Mouse (Mus musculus) CH12.LX (cell line): ENCODE data around the gene Agmat. TPM values are rescaled to one million over a fixed set of nuclear protein-coding genes. Genes with fewer than 3 reads are reported as not detected.

Experiments
- DNase-seq: peaks from one replicate; pipeline ENCODE4 v3.0.0-alpha.2; 2013; ENCODE audit errors: extremely low read depth
- H3K27ac ChIP-seq: 2 replicates; pipeline ENCODE4 v1.5.1; 2012; ENCODE audit warnings: low read depth, mild to moderate bottlenecking, control low read depth, moderate library complexity; ENCODE audit not compliant: insufficient read depth
- H3K27me3 ChIP-seq: replicated peaks from 2 replicates; pipeline ENCODE3; 2012; ENCODE audit warnings: inconsistent platforms
- H3K36me3 ChIP-seq, 2 experiments: replicated peaks in 1 of 2; 2 replicates each; pipeline versions ENCODE3 to v1.6.1; 2012; ENCODE audit warnings: inconsistent platforms in 1 of 2, low read length in 1 of 2, mild to moderate bottlenecking in 1 of 2, mixed read lengths in 1 of 2, moderate library complexity in 1 of 2; ENCODE audit not compliant: control insufficient read depth in 1 of 2, insufficient read depth in 1 of 2
- H3K4me1 ChIP-seq, 2 experiments: 2 replicates each; pipeline ENCODE4 v1.6.1; 2012; ENCODE audit warnings: inconsistent platforms in 1 of 2, moderate library complexity in 1 of 2; ENCODE audit not compliant: insufficient read depth in 2 of 2, control insufficient read depth in 1 of 2
- H3K4me2 ChIP-seq: 2 replicates; pipeline ENCODE4 v1.6.1; 2012; ENCODE audit warnings: low read depth, mild to moderate bottlenecking, control low read depth; ENCODE audit not compliant: poor library complexity, insufficient read depth, severe bottlenecking
- H3K4me3 ChIP-seq, 3 experiments: fragments of 150-350 bp in 1 of 3; sonication (generic) in 1 of 3; replicated peaks in 1 of 3; 2 replicates each; pipeline versions ENCODE3 to v1.5.1; 2011 to 2012; ENCODE audit warnings: low read depth in 2 of 3, low read length in 2 of 3, mild to moderate bottlenecking in 2 of 3, moderate library complexity in 2 of 3, control low read depth in 1 of 3, improper control_type of control experiment in 1 of 3, inconsistent platforms in 1 of 3, mixed read lengths in 1 of 3; ENCODE audit not compliant: poor library complexity in 1 of 3
- H3K79me2 ChIP-seq: replicated peaks from 2 replicates; pipeline ENCODE4 v1.6.1; 2012; ENCODE audit warnings: mild to moderate bottlenecking, moderate library complexity; ENCODE audit not compliant: control insufficient read depth, poor library complexity, insufficient read depth, severe bottlenecking; ENCODE audit errors: extremely low read depth
- H3K9ac ChIP-seq: 2 replicates; pipeline ENCODE4 v1.6.1; 2012; ENCODE audit warnings: low read depth, mild to moderate bottlenecking, control low read depth, moderate library complexity; ENCODE audit not compliant: insufficient read depth
- H3K9me3 ChIP-seq: replicated peaks from 2 replicates; pipeline ENCODE3; 2012; ENCODE audit warnings: low read length, inconsistent platforms, mixed read lengths
- BHLHE40 ChIP-seq: IDR thresholded peaks from 2 replicates; pipeline ENCODE4 v1.6.1; 2011; ENCODE audit warnings: mild to moderate bottlenecking, low read depth, low read length, improper control_type of control experiment
- CHD1 ChIP-seq: IDR thresholded peaks from 2 replicates; pipeline ENCODE4 v1.6.1; 2012; ENCODE audit warnings: low read depth, low read length, improper control_type of control experiment, inconsistent platforms
- ELF1 ChIP-seq: IDR thresholded peaks from 2 replicates; pipeline ENCODE4 v1.6.1; 2014; ENCODE audit warnings: low read depth, mild to moderate bottlenecking, inconsistent platforms, low read length, improper control_type of control experiment
- EP300 ChIP-seq: IDR thresholded peaks from 2 replicates; pipeline ENCODE4 v1.6.1; 2011; ENCODE audit warnings: low read length, improper control_type of control experiment
- ETS1 ChIP-seq: conservative IDR thresholded peaks from 2 replicates; pipeline ENCODE4 v1.6.1; 2012; ENCODE audit warnings: low read depth, mild to moderate bottlenecking, inconsistent platforms, low read length, improper control_type of control experiment, moderate library complexity
- GABPA ChIP-seq: IDR thresholded peaks from 2 replicates; pipeline ENCODE4 v1.6.1; 2012; ENCODE audit warnings: low read depth, low read length, improper control_type of control experiment, inconsistent platforms; ENCODE audit not compliant: insufficient replicate concordance
- HCFC1 ChIP-seq: IDR thresholded peaks from 2 replicates; pipeline ENCODE4 v1.6.1; 2012; ENCODE audit warnings: low read depth, mild to moderate bottlenecking, inconsistent platforms, low read length, improper control_type of control experiment
- IRF4 ChIP-seq: IDR thresholded peaks from 2 replicates; pipeline ENCODE4 v1.6.1; 2014; ENCODE audit warnings: low read depth, mild to moderate bottlenecking, inconsistent platforms, low read length, improper control_type of control experiment
- KAT2A ChIP-seq: IDR thresholded peaks from 2 replicates; pipeline ENCODE4 v1.6.1; 2012; ENCODE audit warnings: low read length, improper control_type of control experiment, inconsistent platforms; ENCODE audit not compliant: insufficient replicate concordance
- MAX ChIP-seq: IDR thresholded peaks from 2 replicates; pipeline ENCODE4 v1.6.1; 2011; ENCODE audit warnings: low read length, improper control_type of control experiment
- MAZ ChIP-seq: IDR thresholded peaks from 2 replicates; pipeline ENCODE4 v1.6.1; 2012; ENCODE audit warnings: low read depth, mild to moderate bottlenecking, inconsistent platforms, low read length, improper control_type of control experiment, moderate library complexity
- MEF2A ChIP-seq: IDR thresholded peaks from 2 replicates; pipeline ENCODE4 v1.6.1; 2014; ENCODE audit warnings: low read depth, mild to moderate bottlenecking, inconsistent platforms, low read length, improper control_type of control experiment, borderline replicate concordance
- MXI1 ChIP-seq: IDR thresholded peaks from 2 replicates; pipeline ENCODE4 v1.6.1; 2011; ENCODE audit warnings: mild to moderate bottlenecking, low read depth, low read length, improper control_type of control experiment
- MYC ChIP-seq: IDR thresholded peaks from 2 replicates; pipeline ENCODE4 v1.6.1; 2011; ENCODE audit warnings: low read depth, mild to moderate bottlenecking, improper control_type of control experiment, low read length
- NELFE ChIP-seq: IDR thresholded peaks from 2 replicates; pipeline ENCODE4 v1.6.1; 2011; ENCODE audit warnings: low read depth, low read length, improper control_type of control experiment
- NRF1 ChIP-seq: IDR thresholded peaks from 2 replicates; pipeline ENCODE4 v1.6.1; 2014; ENCODE audit warnings: low read depth, mild to moderate bottlenecking, inconsistent platforms, low read length, improper control_type of control experiment, moderate library complexity
- POLR2A ChIP-seq: IDR thresholded peaks from 2 replicates; pipeline ENCODE4 v1.6.1; 2011; ENCODE audit warnings: low read depth, mild to moderate bottlenecking, improper control_type of control experiment, low read length
- POLR2AphosphoS2 ChIP-seq: IDR thresholded peaks from 2 replicates; pipeline ENCODE4 v1.6.1; 2011; ENCODE audit warnings: low read depth, low read length, improper control_type of control experiment
- SIN3A ChIP-seq: IDR thresholded peaks from 2 replicates; pipeline ENCODE4 v1.6.1; 2012; ENCODE audit warnings: low read length, improper control_type of control experiment, inconsistent platforms
- TBP ChIP-seq: conservative IDR thresholded peaks from 2 replicates; pipeline ENCODE4 v1.6.1; 2011; ENCODE audit warnings: low read depth, low read length, improper control_type of control experiment
- TCF12 ChIP-seq: IDR thresholded peaks from 2 replicates; pipeline ENCODE4 v1.6.1; 2014; ENCODE audit warnings: low read depth, mild to moderate bottlenecking, inconsistent platforms, low read length, improper control_type of control experiment
- UBTF ChIP-seq: IDR thresholded peaks from 2 replicates; pipeline ENCODE4 v1.6.1; 2012; ENCODE audit warnings: low read depth, mild to moderate bottlenecking, inconsistent platforms, low read length, improper control_type of control experiment, moderate library complexity
- USF1 ChIP-seq: IDR thresholded peaks from 2 replicates; pipeline ENCODE4 v1.6.1; 2014; ENCODE audit warnings: low read depth, mild to moderate bottlenecking, inconsistent platforms, low read length, improper control_type of control experiment
- USF2 ChIP-seq: conservative IDR thresholded peaks from 2 replicates; pipeline ENCODE4 v1.6.1; 2011; ENCODE audit warnings: low read depth, low read length, improper control_type of control experiment
- ZMIZ1 ChIP-seq: IDR thresholded peaks from 2 replicates; pipeline ENCODE4 v1.6.1; 2012; ENCODE audit warnings: low read depth, mild to moderate bottlenecking, inconsistent platforms, low read length, improper control_type of control experiment
- dilution Hi-C: fragments of 300-500 bp; cut with MboI; formaldehyde crosslinking; loops from 2 replicates; pipeline ENCODE4 v1.14.3; 2020; ENCODE audit warnings: low sequenced_read_pairs; ENCODE audit not compliant: extremely low pct_unique_long_range_greater_than_20kb, extremely low pct_ligation_motif_present
- in situ Hi-C: fragments of 300-500 bp; cut with MboI; formaldehyde crosslinking; loops from 3 replicates; pipeline ENCODE4 v1.14.3; 2019; ENCODE audit warnings: low sequenced_read_pairs, low pct_ligation_motif_present, low pct_unique_long_range_greater_than_20kb, mixed read lengths
- polyA plus RNA-seq: library from polyadenylated mRNA; unstranded; fragments of >175 nt; gene quantifications from 2 replicates; pipeline ENCODE4 v1.2.1, GENCODE M21; 2012; ENCODE audit warnings: low read depth; ENCODE audit not compliant: insufficient read length
- total RNA-seq, 2 experiments: library from RNA; depleted of rRNA; stranded (reverse); fragments of 300-350 nt in 1 of 2; fragments of >200 nt in 1 of 2; gene quantifications; 2 replicates each; pipeline ENCODE4 v1.2.3; 2012 to 2014

Agmat gene
- total and polyA plus RNA-seq, 3 experiments, result not detected

DNA sequence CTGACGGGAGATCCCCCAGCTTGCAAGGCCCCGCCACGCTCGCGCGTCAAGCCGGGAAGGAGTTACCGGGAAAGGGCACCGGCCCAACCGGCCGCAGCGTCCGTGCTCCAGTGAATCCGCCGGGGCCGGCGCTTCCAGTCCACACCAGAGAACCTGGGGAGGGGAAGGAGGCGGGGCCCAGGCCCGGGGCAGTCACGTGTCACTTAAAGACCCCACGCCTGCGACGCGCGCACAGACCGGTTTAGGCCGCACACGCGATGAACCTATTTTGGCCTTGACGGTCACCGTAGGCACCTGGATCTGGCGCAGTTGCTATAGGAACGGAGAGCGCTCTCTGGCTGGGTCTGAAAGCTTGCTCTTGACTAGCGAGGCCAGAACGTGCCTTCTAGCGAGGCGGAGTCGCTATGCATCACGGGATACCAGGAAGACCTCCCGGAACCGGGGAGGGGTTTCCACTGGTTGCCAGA is 44.1 kb downstream of the Agmat start, which contains the start of gene Dnajc16:
Dnajc16 (minus strand) TSS at position 408 of the 467 bp plus-strand sequence.
- peak within 1 kb of the TSS; percentile 70 to 81 (median 71) for H3K4me3 ChIP-seq
- H3K79me2 ChIP-seq, result no peaks in the 10 kb centered on the region
- in situ Hi-C loops, result no loop called here
- peak; percentile 99 for DNase-seq
- H3K27ac ChIP-seq, result no peak within 1 kb of the TSS
- H3K27me3 ChIP-seq, result no peaks in the 10 kb centered on the region
- H3K9me3 ChIP-seq, result no peaks in the 10 kb centered on the region
- peak within 1 kb of the TSS; percentile 86 for H3K4me2 ChIP-seq
- peak; percentile 97 for TF ChIP-seq ELF1
- TF ChIP-seq MAZ, result 0 out of 2 replicates have a peak, but pooled peaks have one; percentile 10
- TF ChIP-seq MAX, result peak; percentile 96
- TF ChIP-seq ETS1, result peak; percentile 53; the same call in 1 of the 2 replicates
- peak; percentile 36; the same call in 1 of the 2 replicates for TF ChIP-seq NRF1
- peak; percentile 99 for TF ChIP-seq BHLHE40
- 0 out of 2 replicates have a peak, but pooled peaks have one; percentile 45 for TF ChIP-seq TBP
- peak; percentile 95 for TF ChIP-seq MYC
- peak; percentile 72 for TF ChIP-seq IRF4
- TF ChIP-seq USF1, result peak; percentile 96
- peak; percentile 89 for TF ChIP-seq HCFC1
- no peak for TF ChIP-seq EP300
- peak; percentile 99 for TF ChIP-seq MXI1
- no peak for TF ChIP-seq POLR2AphosphoS2
- TF ChIP-seq NELFE, result peak; percentile 55; the same call in 1 of the 2 replicates
- peak; percentile 91 for TF ChIP-seq POLR2A
- TF ChIP-seq ZMIZ1, result no peak
- no peak for TF ChIP-seq KAT2A
- peak; percentile 97 for TF ChIP-seq USF2
- peak; percentile 97 for TF ChIP-seq SIN3A
- TF ChIP-seq TCF12, result peak; percentile 63
- no peak for TF ChIP-seq UBTF
- dilution Hi-C loops, result no loop called here
- peaks cover 17 to 51% of the 10 kb centered on the region in 2 experiments for H3K4me1 ChIP-seq
- peak within 1 kb of the TSS; percentile 78 for H3K9ac ChIP-seq
- H3K36me3 ChIP-seq, result peaks cover 9 to 22% of the 10 kb centered on the region in 2 experiments

GRCm38 (mm10) chr4:141791486-141791885 is 45.0 kb downstream of the Agmat start:
- dilution Hi-C loops (no loop called here), in situ Hi-C loops (no loop called here)
- Histone ChIP-seq H3K9ac (no peak overlapping the region), H3K4me3 (no peak overlapping the region), H3K4me1 (peaks cover 18 to 50% of the 10 kb centered on the region in 2 experiments), H3K36me3 (peaks cover 9 to 27% of the 10 kb centered on the region in 2 experiments), H3K27me3 (no peaks in the 10 kb centered on the region), H3K9me3 (no peaks in the 10 kb centered on the region), H3K4me2 (peak overlapping the region; percentile 82; the same call in 1 of the 2 replicates), H3K27ac (no peak overlapping the region), H3K79me2 (no peaks in the 10 kb centered on the region)
- DNase-seq, result no peak
- TF ChIP-seq GABPA (no peak), CHD1 (no peak), MEF2A (no peak)
